Mouse (Mus musculus): Measurements from ENCODE around the gene Nipsnap3a. TPM values are rescaled to one million over a fixed set of nuclear protein-coding genes. Genes with fewer than 3 reads are reported as not detected.

The Nipsnap3a gene
- polyA plus RNA-seq (2012; rRNA removed) = not detected in 2 replicates

GRCm38 (mm10) chr4:52989248-52989647 is at the start of gene Nipsnap3a:
Gene Nipsnap3a, plus strand, starts transcription at chr4:52989272.

GRCm38 (mm10) chr4:52964247-52964646 is 24.8 kb upstream of the Nipsnap3a start, which contains the start of gene Olfr270:
Gene Olfr270, plus strand, starts transcription at chr4:52964547.

GRCm38 (mm10) chr4:53011732-53012361 is 22.8 kb downstream of the Nipsnap3a start, which contains the start of gene Nipsnap3b:
Gene Nipsnap3b, plus strand, starts transcription at chr4:53011880.

Other genes with a start within 250 kb of the Nipsnap3a start
- not detected in 2 replicates for gene Olfr275, start 174.7 kb upstream of the Nipsnap3a start, polyA plus RNA-seq (2012; rRNA removed)
- gene Olfr273, start 130.0 kb upstream of the Nipsnap3a start, polyA plus RNA-seq (2012; rRNA removed) = not detected in 2 replicates
- gene Olfr272, start 70.1 kb upstream of the Nipsnap3a start, polyA plus RNA-seq (2012; rRNA removed) = not detected in 2 replicates
- not detected in 2 replicates for gene Olfr270, start 24.7 kb upstream of the Nipsnap3a start, polyA plus RNA-seq (2012; rRNA removed)
- gene Nipsnap3b, start 22.6 kb downstream of the Nipsnap3a start, polyA plus RNA-seq (2012; rRNA removed) = 21.0 and 26.5 TPM in 2 replicates
- 0.42 and 0.73 TPM in 2 replicates for gene Abca1, start 170.6 kb downstream of the Nipsnap3a start, polyA plus RNA-seq (2012; rRNA removed)

Measured in stomach, adult 2 months (tissue).